Mouse (Mus musculus) liver, embryonic 14.5 days (tissue): Measurements from ENCODE around the gene Gab1. TPM values are rescaled to one million over a fixed set of nuclear protein-coding genes. Genes with fewer than 3 reads are reported as not detected.

Source experiments
- ATAC-seq: fragments of 200-750 bp; cut with Nextera tagmentation; 2 replicates; pipeline ENCODE4 v1.8.0; 2017; ENCODE audit warnings: moderate number of reproducible peaks, mild to moderate bottlenecking, moderate library complexity; ENCODE audit not compliant: insufficient read depth
- DNase-seq, 3 experiments: peaks; one replicate each; pipeline ENCODE4 v3.0.0-alpha.2; 2012 to 2013; ENCODE audit warnings: low read depth in 3 of 3, low spot score in 3 of 3
- H3K27ac ChIP-seq: fragments of 300-500 bp; sonication (generic); 2 replicates; pipeline ENCODE4 v1.5.1; 2014; ENCODE audit warnings: moderate library complexity, mild to moderate bottlenecking, control low read depth, inconsistent platforms
- H3K27me3 ChIP-seq: fragments of 300-500 bp; sonication (generic); 2 replicates; pipeline ENCODE4 v1.6.1; 2014; ENCODE audit warnings: mild to moderate bottlenecking, low read length, moderate library complexity; ENCODE audit not compliant: control insufficient read depth, insufficient read depth
- H3K36me3 ChIP-seq: fragments of 300-500 bp; sonication (generic); replicated peaks from 2 replicates; pipeline ENCODE4 v1.6.1; 2014; ENCODE audit warnings: low read depth; ENCODE audit not compliant: control insufficient read depth, insufficient read depth
- H3K4me1 ChIP-seq, 2 experiments: fragments of 200-500 bp in 1 of 2; fragments of 300-500 bp in 1 of 2; sonication (generic) in 1 of 2; replicated peaks; 2 replicates each; pipeline ENCODE4 v1.6.1; 2012 to 2014; ENCODE audit warnings: antibody characterized with exemption in 1 of 2, inconsistent platforms in 1 of 2, low read length in 1 of 2; ENCODE audit not compliant: control insufficient read depth in 2 of 2, insufficient read depth in 2 of 2
- H3K4me2 ChIP-seq: fragments of 300-500 bp; sonication (generic); 2 replicates; pipeline ENCODE4 v1.6.1; 2014; ENCODE audit warnings: low read depth, mild to moderate bottlenecking, control low read depth, moderate library complexity
- H3K4me3 ChIP-seq, 2 experiments: fragments of 200-500 bp in 1 of 2; fragments of 300-500 bp in 1 of 2; sonication (generic) in 1 of 2; 2 replicates each; pipeline ENCODE4 v1.5.1; 2012 to 2014; ENCODE audit warnings: low read depth in 2 of 2, low read length in 2 of 2, mild to moderate bottlenecking in 2 of 2, control low read depth in 1 of 2, inconsistent platforms in 1 of 2, moderate library complexity in 1 of 2; ENCODE audit not compliant: insufficient read depth in 1 of 2
- H3K9ac ChIP-seq: fragments of 300-500 bp; sonication (generic); replicated peaks from 2 replicates; pipeline ENCODE4 v1.6.1; 2014; ENCODE audit warnings: mild to moderate bottlenecking, control low read depth, moderate library complexity
- H3K9me3 ChIP-seq: fragments of 300-500 bp; sonication (generic); 2 replicates; pipeline ENCODE4 v1.6.1; 2016; ENCODE audit warnings: low read length, mixed read lengths; ENCODE audit not compliant: control insufficient read depth
- CTCF ChIP-seq: IDR thresholded peaks from 2 replicates; pipeline ENCODE4 v1.5.1; 2016; ENCODE audit warnings: antibody characterized with exemption, low read depth, control low read depth
- EP300 ChIP-seq: IDR thresholded peaks from 2 replicates; pipeline ENCODE4 v1.6.1; 2016; ENCODE audit warnings: antibody characterized with exemption, low read depth
- WGBS: fragments of 180-500 bp; shearing (Covaris S2); extraction: QIAGEN DNeasy Blood & Tissue Kit; methylation state at CpG from one replicate; pipeline ENCODE4 v1.1.7; 2014; ENCODE audit not compliant: insufficient replicate concordance; 5-methylcytosine and 5-hydroxymethylcytosine counted together
- polyA plus RNA-seq, 2 experiments: library from polyadenylated mRNA; depleted of rRNA in 1 of 2; stranded (reverse) in 1 of 2; unstranded in 1 of 2; fragments of >200 nt; fragmentation: Nextera tagmentation in 1 of 2; extraction: Ambion mirVana in 1 of 2; gene quantifications; 2 replicates each; pipeline versions ENCODE4 v1.2.1 to v1.2.3; 2012 to 2014

Gab1 gene
- polyA plus RNA-seq, 2 experiments, result 7.8 to 10.3 TPM

DNA sequence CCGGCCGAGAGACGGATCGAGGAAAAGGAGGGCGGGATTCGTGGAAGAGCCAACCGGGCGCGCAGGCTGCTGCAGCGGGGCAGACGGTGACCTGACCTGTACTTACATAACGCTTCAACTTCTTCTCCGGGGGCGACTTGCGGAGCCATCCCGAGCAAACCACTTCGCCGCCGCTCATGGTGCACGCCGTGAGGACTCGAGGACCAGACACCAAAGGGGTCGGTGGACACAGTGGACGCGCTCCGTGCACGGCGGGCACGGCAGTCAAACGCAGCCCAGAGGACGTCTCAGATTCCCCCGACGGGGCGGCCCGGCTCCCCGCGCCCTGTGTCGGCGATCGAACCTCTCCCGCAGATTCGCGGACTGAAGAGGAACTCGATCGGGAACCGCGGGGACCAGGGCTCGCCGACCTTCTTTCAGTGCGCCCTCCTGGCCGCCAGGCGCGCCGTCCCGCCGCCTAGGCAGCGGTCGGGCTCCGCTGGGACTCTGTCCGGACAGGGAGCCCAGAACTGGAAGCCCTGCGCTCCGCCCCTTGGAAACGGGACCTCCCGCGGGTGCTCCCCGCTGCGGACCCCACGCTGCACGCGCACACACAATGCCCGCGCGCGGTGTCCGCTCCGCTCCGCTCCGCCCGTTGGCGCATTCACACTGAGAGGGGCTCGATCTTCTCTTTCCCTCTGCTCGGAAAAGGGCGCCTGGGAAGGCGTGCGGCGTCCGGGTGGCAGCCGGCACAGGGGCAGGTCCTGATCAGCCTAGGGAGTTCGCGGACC lies 708 bp downstream of the Gab1 start:
- WGBS, result under 1% methylated on average over 88 of the region's 90 CpGs
- peaks cover 33% of the 10 kb centered on the region for H3K27me3 ChIP-seq

DNA sequence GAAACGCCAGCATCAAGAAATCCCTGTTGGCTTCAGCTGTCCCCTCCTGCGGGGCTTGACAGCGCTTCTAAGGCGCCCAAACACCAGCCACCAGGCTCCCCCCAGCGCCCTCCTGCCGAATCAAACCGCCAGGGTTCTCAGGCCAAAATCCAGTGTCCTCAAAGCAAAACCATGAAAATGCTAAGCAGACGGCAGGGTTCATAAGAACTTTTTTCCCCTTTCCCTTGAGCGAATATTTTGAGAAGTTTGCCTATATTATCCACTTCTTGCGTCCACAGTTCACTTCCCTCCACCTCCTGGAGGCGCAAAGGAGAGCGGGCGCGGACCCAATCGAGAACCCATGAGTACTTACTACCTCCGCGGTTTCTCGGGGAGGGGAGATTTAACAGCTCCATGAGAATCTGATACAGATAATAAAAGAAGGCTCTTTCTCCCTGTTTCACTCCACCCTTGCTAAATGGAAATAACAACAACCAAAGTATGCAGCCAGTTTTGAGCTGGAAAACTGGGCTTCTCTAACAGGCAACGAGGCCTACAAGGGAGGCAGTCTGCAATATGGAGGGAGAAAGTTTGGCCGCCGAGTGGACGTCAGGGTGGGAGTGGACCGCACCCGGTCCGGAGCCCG lies 1.4 kb downstream of the Gab1 start:
- TF ChIP-seq CTCF (peak; percentile 44), EP300 (no peak)
- ATAC-seq (no peak), DNase-seq (no peak)
- peak overlapping the region; percentile 72 to 74 for H3K4me3 ChIP-seq
- WGBS, result under 1% methylated on average over 26 of the region's 26 CpGs
- no peaks in the 10 kb centered on the region for H3K9me3 ChIP-seq
- peak overlapping the region; percentile 87 for H3K4me2 ChIP-seq
- peak overlapping the region; percentile 54 for H3K9ac ChIP-seq
- H3K36me3 ChIP-seq, result no peaks in the 10 kb centered on the region
- peaks cover 33% of the 10 kb centered on the region for H3K27me3 ChIP-seq
- H3K27ac ChIP-seq, result no peak overlapping the region
- H3K4me1 ChIP-seq, result peaks cover 0 to 4% of the 10 kb centered on the region in 2 experiments; a peak in 2 of 4 replicates

More for the DNA sequence above, 708 bp downstream of the Gab1 start:
- Histone ChIP-seq H3K4me2 (peak overlapping the region; percentile 87), H3K9me3 (no peaks in the 10 kb centered on the region), H3K4me3 (peak overlapping the region; percentile 72 to 74), H3K36me3 (no peaks in the 10 kb centered on the region), H3K4me1 (peaks cover 0 to 2% of the 10 kb centered on the region in 2 experiments; a peak in 1 of 4 replicates), H3K27ac (peak overlapping the region; percentile 25; the same call in 1 of the 2 replicates), H3K9ac (peak overlapping the region; percentile 54)
- no peak for DNase-seq
- 0 out of 2 replicates have a peak, but pooled peaks have one; percentile 25 for TF ChIP-seq CTCF
- TF ChIP-seq EP300, result no peak
- peak; percentile 59 for ATAC-seq

DNA sequence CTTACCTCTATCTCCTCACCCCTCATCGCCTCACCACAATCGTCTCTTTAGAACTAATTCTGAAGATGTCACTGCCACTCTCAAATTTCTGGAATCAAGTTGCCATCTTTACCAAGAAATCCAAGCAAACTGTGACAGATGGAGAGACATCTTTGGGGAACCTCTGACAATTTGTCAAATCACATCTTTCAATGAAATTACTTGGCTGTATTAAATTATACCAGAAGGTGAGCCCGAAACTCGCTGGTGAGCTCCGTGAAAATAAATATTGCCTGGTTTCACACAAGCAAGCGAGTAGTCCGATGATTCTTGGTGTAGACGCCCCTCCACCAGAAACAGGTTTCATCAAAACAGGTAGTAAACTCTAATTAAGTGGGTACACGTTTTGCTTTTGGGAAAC lies 2.2 kb downstream of the Gab1 start:
- Histone ChIP-seq H3K9me3 (no peaks in the 10 kb centered on the region), H3K4me1 (peaks cover 0 to 4% of the 10 kb centered on the region in 2 experiments; a peak in 2 of 4 replicates), H3K27me3 (peaks cover 33% of the 10 kb centered on the region), H3K27ac (no peak overlapping the region), H3K36me3 (no peaks in the 10 kb centered on the region), H3K4me3 (peak overlapping the region in 1 of 2 experiments; percentile 74; a peak in 2 of 4 replicates), H3K4me2 (peak overlapping the region; percentile 87), H3K9ac (no peak overlapping the region)
- no peak for ATAC-seq
- TF ChIP-seq CTCF (no peak), EP300 (no peak)
- DNase-seq, result no peak
- 59% methylated on average over 9 of the region's 9 CpGs for WGBS

DNA sequence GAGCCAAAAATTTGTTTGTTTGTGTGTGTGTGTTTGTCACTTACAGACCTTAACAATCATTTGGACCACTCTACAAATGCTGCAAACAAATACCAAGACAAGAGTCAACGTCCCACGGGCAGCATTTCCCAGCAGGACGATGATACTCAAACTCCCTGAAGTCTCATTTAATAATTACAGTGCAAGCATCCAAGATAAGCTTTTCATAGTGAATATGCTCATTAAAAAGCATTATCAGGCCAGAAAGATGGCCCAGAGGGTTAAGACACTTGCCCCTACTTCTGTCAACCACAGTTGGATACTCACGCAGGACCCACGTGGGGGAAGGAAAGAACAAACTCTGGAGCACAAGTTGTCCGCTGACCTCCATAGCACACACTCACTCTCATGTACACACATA lies 4.8 kb downstream of the Gab1 start:
- no peaks in the 10 kb centered on the region for H3K36me3 ChIP-seq
- no peaks in the 10 kb centered on the region for H3K9me3 ChIP-seq
- H3K9ac ChIP-seq, result no peak overlapping the region
- peaks cover 7 to 10% of the 10 kb centered on the region in 2 experiments for H3K4me1 ChIP-seq
- H3K4me2 ChIP-seq, result no peak overlapping the region
- WGBS, result 77% methylated on average over 6 of the region's 6 CpGs
- no peak for ATAC-seq
- no peak for DNase-seq
- no peak overlapping the region for H3K27ac ChIP-seq
- H3K4me3 ChIP-seq, result no peak overlapping the region
- TF ChIP-seq CTCF (no peak), EP300 (no peak)
- H3K27me3 ChIP-seq, result peaks cover 30% of the 10 kb centered on the region
